Mouse (Mus musculus) CH12F3 (cell line): ENCODE data around the gene Unc79.

Source experiments
- in situ Hi-C: fragments of 300-500 bp; cut with MboI; formaldehyde crosslinking; loops from 2 replicates; pipeline ENCODE4 v1.14.3; 2020; ENCODE audit warnings: low sequenced_read_pairs

The Unc79 gene

GRCm38 (mm10) chr12:102948778-102949394 lies at the start of gene Unc79:
TSS of gene Unc79 (plus strand) at chr12:102948859.
- in situ Hi-C loops: no loop called here

- in situ Hi-C loops: no loop called here
Measured at GRCm38 (mm10) chr12:102899091-102899490, 49.6 kb upstream of the Unc79 start, which contains the start of gene Cox8c. TSS of gene Cox8c (plus strand) at chr12:102899316.

GRCm38 (mm10) chr12:102908191-102908590 lies 40.5 kb upstream of the Unc79 start:
- in situ Hi-C loops: no loop called here

GRCm38 (mm10) chr12:102916073-102916472 lies 32.6 kb upstream of the Unc79 start:
- in situ Hi-C loops: no loop called here

GRCm38 (mm10) chr12:102929764-102930163 lies 18.9 kb upstream of the Unc79 start:
- in situ Hi-C loops: no loop called here

- in situ Hi-C loops: no loop called here
Measured at GRCm38 (mm10) chr12:102930335-102930734, 18.3 kb upstream of the Unc79 start.

GRCm38 (mm10) chr12:102930789-102931188 lies 17.9 kb upstream of the Unc79 start:
- in situ Hi-C loops: no loop called here

- in situ Hi-C loops: no loop called here
Measured at GRCm38 (mm10) chr12:102935892-102936291, 12.8 kb upstream of the Unc79 start.

- in situ Hi-C loops: no loop called here
Measured at GRCm38 (mm10) chr12:102945571-102945970, 3.1 kb upstream of the Unc79 start.

GRCm38 (mm10) chr12:102947826-102948225 lies 833 bp upstream of the Unc79 start:
- in situ Hi-C loops: no loop called here

- in situ Hi-C loops: no loop called here
Measured at GRCm38 (mm10) chr12:102949395-102950208, 943 bp downstream of the Unc79 start.

- in situ Hi-C loops: no loop called here
Measured at GRCm38 (mm10) chr12:102960051-102960775, 11.6 kb downstream of the Unc79 start.

GRCm38 (mm10) chr12:102961066-102961465 lies 12.4 kb downstream of the Unc79 start:
- in situ Hi-C loops: no loop called here

GRCm38 (mm10) chr12:102964486-102964885 lies 15.8 kb downstream of the Unc79 start:
- in situ Hi-C loops: no loop called here

- in situ Hi-C loops: no loop called here
Measured at GRCm38 (mm10) chr12:102980584-102980983, 31.9 kb downstream of the Unc79 start.

- in situ Hi-C loops: no loop called here
Measured at GRCm38 (mm10) chr12:102981543-102981942, 32.9 kb downstream of the Unc79 start.

GRCm38 (mm10) chr12:102985401-102985800 lies 36.7 kb downstream of the Unc79 start:
- in situ Hi-C loops: no loop called here

GRCm38 (mm10) chr12:102987736-102988135 lies 39.1 kb downstream of the Unc79 start:
- in situ Hi-C loops: no loop called here

GRCm38 (mm10) chr12:103008491-103008890 lies 59.8 kb downstream of the Unc79 start:
- in situ Hi-C loops: no loop called here

GRCm38 (mm10) chr12:103018161-103018560 lies 69.5 kb downstream of the Unc79 start:
- in situ Hi-C loops: no loop called here

- in situ Hi-C loops: no loop called here
Measured at GRCm38 (mm10) chr12:103036692-103037091, 88.0 kb downstream of the Unc79 start.

GRCm38 (mm10) chr12:103039332-103039731 lies 90.7 kb downstream of the Unc79 start:
- in situ Hi-C loops: no loop called here
